Mouse (Mus musculus): ENCODE data around the gene Tead4. TPM values are rescaled to one million over a fixed set of nuclear protein-coding genes. Genes with fewer than 3 reads are reported as not detected.
"Not testable (repeated sequence)": the region's sequence is repeated elsewhere in the genome, so short reads cannot be mapped to it uniquely, and the experiment has no call there.

The Tead4 gene
- polyA plus RNA-seq, 1 experiment from 2014 or later, result 0.93 TPM

DNA sequence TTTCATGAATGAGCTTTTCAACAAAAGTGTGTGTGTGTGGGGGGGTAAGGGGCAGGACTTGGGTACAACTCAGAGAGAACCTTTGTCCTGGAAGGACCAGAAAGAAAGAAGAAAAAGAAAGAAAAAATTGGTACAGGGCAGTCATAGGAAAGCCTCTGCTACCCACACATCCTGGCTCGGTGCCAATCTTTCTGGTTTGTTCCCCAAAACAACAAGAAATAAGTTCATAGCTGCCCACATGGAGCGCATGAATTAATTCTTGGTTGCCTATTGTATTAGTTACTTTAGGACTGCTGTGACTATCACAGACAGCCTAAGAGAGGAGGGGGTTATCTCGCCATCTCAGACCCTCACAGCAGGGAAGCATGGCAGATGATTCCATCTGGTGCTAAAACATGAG lies 68.9 kb downstream of the Tead4 start:
- H3K4me3 ChIP-seq (replicated peaks), result no peak overlapping the region
- H3K36me3 ChIP-seq, result no peaks in the 10 kb centered on the region
- H3K4me1 ChIP-seq, result 0 out of 2 replicates have a peak, but pooled peaks cover 3% of the 10 kb centered on the region
- 78% methylated on average over 3 of the region's 3 CpGs for WGBS
- no peak overlapping the region for H3K27ac ChIP-seq (replicated peaks)
- no peaks in the 10 kb centered on the region for H3K27me3 ChIP-seq (replicated peaks)
- no peaks in the 10 kb centered on the region for H3K9me3 ChIP-seq (replicated peaks)
- H3K4me2 ChIP-seq, result no peak overlapping the region
- ATAC-seq (ENCODE audit: low FRiP score), result no peak
- no peak overlapping the region for H3K9ac ChIP-seq (replicated peaks)

DNA sequence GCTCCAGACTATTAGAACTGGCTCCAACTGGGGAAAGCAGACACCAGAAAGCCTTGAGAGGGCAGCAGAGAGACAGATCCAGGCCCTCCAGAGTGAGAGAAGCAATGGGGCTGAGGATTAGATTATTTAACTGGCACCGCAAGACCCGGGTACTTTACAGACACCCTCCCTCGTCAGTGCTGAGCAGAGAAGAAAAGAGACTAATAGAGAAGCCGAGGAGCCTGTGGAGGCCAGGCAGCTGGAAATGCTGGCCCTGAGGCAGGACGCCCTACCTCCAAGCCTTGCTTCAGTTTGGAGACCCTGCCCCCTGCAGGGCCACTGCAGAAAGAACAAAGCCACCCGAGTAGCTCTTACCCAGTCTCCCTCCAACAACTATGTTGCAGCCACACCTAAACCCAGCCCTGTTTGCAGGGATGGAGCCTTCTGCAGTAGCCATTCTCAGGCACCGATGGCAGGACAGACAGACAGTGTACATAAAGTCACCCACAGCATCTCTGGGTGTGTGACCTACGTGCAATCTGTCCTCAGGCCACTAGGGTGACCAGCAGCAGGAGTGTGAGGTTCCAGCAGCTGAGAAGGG lies 73.1 kb downstream of the Tead4 start:
- no peaks in the 10 kb centered on the region for H3K36me3 ChIP-seq
- no peaks in the 10 kb centered on the region for H3K27me3 ChIP-seq (replicated peaks)
- H3K9ac ChIP-seq (replicated peaks), result no peak overlapping the region
- no peak overlapping the region for H3K27ac ChIP-seq (replicated peaks)
- H3K4me1 ChIP-seq, result 0 out of 2 replicates have a peak, but pooled peaks cover 3% of the 10 kb centered on the region
- peak; percentile 66 for ATAC-seq (ENCODE audit: low FRiP score)
- no peak overlapping the region for H3K4me3 ChIP-seq (replicated peaks)
- WGBS, result 21% methylated on average over 8 of the region's 8 CpGs
- peak overlapping the region; percentile 42 for H3K4me2 ChIP-seq
- no peaks in the 10 kb centered on the region for H3K9me3 ChIP-seq (replicated peaks)

DNA sequence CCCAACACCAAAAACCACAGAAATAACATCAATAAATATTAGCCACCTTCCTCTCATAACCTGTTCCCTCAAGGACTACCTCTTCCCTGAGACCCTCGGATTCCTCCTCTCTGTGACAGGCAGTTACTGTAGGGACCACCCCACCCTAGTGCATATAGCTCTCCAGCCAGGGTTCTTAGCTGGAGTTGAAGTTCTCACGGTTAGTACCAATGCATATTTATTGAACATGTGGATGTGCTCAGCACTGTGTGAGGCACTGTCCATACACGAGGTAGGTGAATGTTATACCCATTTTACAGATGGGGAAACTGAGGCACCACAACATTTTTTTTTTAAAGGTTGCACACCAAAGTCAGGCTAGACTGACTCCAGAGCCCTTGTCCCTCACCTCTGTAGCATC lies 73.7 kb downstream of the Tead4 start:
- Histone ChIP-seq H3K36me3 (no peaks in the 10 kb centered on the region), H3K9ac (replicated peaks) (no peak overlapping the region), H3K4me1 (0 out of 2 replicates have a peak, but pooled peaks cover 3% of the 10 kb centered on the region), H3K9me3 (replicated peaks) (no peaks in the 10 kb centered on the region), H3K27me3 (replicated peaks) (no peaks in the 10 kb centered on the region), H3K4me2 (no peak overlapping the region), H3K27ac (replicated peaks) (no peak overlapping the region), H3K4me3 (replicated peaks) (no peak overlapping the region)
- ATAC-seq (ENCODE audit: low FRiP score), result no peak; the same call in 1 of the 2 replicates
- WGBS, result 91% methylated on average over 3 of the region's 3 CpGs

DNA sequence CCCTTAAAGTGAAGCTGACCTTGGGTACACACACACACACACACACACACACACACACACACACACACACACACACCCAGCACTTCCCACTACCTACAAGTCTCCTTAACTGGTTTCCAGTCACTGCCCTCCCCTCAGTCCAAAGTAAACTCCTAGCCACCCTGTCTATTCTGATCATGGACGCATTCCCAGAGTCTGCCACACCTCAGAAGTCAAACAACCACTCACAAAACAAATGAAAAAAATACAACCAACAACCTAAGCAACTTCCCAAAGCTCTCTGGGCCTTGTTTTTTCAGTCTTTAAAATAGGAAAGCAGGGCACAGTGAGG lies 74.8 kb downstream of the Tead4 start:
- no peaks in the 10 kb centered on the region for H3K9me3 ChIP-seq (replicated peaks)
- no peak for ATAC-seq (ENCODE audit: low FRiP score)
- 87% methylated on average over 1 of the region's 1 CpGs for WGBS

DNA sequence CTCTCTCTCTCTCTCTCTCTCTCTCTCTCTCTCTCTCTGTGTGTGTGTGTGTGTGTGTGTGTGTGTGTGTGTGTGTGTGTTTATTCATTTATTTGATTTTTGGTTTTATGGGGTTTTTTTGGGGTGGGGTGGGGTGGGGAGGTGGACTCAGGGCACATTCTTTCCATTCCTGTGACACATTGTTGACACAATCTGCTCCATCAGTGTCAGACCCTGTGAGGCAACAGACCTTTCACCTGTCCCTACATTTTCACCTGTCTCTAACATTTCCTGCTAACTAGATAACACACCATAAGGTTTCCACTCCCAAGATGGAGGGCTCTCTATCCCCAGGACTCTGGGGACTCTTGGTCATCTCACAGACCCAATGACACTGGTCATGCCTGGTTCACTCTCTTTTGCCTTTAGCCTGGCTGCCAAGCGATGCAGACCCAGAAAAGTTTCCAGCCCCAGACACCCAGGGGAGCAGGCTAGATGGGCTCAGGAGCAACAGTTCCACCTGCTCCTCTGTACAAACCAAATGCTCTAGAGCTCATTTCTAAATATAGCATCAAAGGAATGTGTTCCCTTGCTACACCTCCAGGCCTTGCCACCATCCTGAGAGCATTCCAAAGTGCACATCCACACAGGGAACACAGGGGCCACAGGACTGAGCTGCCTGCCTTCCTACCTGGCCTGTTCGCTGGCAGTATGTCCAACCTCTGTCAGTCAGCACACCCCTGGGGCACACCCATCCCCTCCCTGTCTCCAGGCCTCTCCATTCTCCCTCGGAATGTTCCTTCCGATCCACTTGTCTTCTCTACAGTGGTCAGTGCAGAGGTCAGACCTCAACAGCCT lies 75.4 kb downstream of the Tead4 start:
- H3K4me3 ChIP-seq (replicated peaks), result no peak overlapping the region
- no peaks in the 10 kb centered on the region for H3K9me3 ChIP-seq (replicated peaks)
- no peak overlapping the region for H3K9ac ChIP-seq (replicated peaks)
- no peaks in the 10 kb centered on the region for H3K36me3 ChIP-seq
- ATAC-seq (ENCODE audit: low FRiP score), result no peak
- no peak overlapping the region for H3K27ac ChIP-seq (replicated peaks)
- 76% methylated on average over 4 of the region's 4 CpGs for WGBS
- 0 out of 2 replicates have a peak, but pooled peaks cover 3% of the 10 kb centered on the region for H3K4me1 ChIP-seq
- no peak overlapping the region for H3K4me2 ChIP-seq
- H3K27me3 ChIP-seq (replicated peaks), result no peaks in the 10 kb centered on the region

More for the DNA sequence above, 74.8 kb downstream of the Tead4 start:
- 0 out of 2 replicates have a peak, but pooled peaks cover 3% of the 10 kb centered on the region for H3K4me1 ChIP-seq
- H3K9ac ChIP-seq (replicated peaks), result no peak overlapping the region
- H3K36me3 ChIP-seq, result no peaks in the 10 kb centered on the region
- no peak overlapping the region for H3K27ac ChIP-seq (replicated peaks)
- H3K4me2 ChIP-seq, result no peak overlapping the region
- no peaks in the 10 kb centered on the region for H3K27me3 ChIP-seq (replicated peaks)
- no peak overlapping the region for H3K4me3 ChIP-seq (replicated peaks)

DNA sequence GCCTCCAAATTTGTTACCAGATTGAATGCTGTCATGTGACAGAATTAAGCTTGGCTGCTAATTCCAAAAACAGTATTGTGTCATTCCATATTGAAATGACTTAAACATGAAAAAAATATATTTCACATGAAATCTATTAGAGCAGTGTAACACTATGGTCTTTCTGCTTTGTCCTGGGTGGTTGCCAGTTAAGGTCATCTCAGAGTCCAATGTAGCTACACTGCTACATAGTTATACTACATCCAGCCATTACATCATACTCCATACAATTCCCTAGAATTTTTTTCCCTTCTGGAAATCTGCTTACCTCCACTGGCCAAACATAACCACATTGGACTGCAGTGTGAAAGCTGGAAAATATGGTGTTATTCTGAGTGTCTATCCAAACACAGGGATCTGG lies 77.5 kb downstream of the Tead4 start:
- H3K4me2 ChIP-seq, result no peak overlapping the region
- H3K27me3 ChIP-seq (replicated peaks), result no peaks in the 10 kb centered on the region
- H3K9ac ChIP-seq (replicated peaks), result no peak overlapping the region
- no peak overlapping the region for H3K27ac ChIP-seq (replicated peaks)
- ATAC-seq (ENCODE audit: low FRiP score), result no peak
- no peaks in the 10 kb centered on the region for H3K36me3 ChIP-seq
- H3K4me3 ChIP-seq (replicated peaks), result no peak overlapping the region
- 0 out of 2 replicates have a peak, but pooled peaks cover 3% of the 10 kb centered on the region for H3K4me1 ChIP-seq
- no peaks in the 10 kb centered on the region for H3K9me3 ChIP-seq (replicated peaks)

DNA sequence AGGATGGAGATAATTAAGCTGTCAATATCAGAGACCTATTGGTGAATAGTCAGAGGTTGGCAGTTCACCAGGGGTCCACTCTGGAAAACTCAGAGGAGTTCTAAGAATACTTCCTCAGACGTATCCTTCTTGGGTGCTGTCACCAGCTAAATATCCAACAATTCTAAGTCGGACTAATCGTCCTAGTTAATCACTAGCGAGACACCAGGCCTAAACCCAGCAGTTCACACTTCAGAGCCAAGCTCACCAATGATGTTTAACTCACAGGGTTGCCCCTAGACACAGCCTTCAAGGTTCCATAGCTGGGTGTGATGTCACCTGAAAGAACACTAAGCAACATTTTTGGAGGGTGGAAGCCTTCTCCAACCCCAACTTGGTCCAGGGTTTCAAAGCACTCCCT lies 85.6 kb downstream of the Tead4 start:
- not testable (repeated sequence) for H3K4me1 ChIP-seq

DNA sequence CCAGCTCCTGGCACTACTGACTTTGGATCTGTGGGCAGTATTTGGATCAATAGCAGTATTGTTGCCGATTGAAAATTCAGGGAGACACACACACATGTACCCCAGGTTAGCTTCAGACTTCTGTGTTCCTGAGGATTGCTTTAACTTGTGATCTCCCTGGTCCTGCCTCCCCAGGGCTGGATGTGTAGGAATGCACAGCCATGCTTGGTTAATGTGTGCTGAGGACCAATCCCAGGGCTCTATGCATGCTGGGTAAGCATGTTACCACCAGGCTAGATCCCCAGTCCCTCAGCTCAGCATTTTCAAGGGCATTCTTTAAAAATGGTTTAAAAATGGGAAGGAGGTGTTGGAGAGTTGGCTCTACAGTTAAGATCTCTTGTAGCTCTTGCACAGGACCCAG lies 91.4 kb downstream of the Tead4 start:
- not testable (repeated sequence) for H3K27me3 ChIP-seq (replicated peaks); H3K4me3 ChIP-seq (replicated peaks); H3K9ac ChIP-seq (replicated peaks); H3K4me2 ChIP-seq; ATAC-seq (ENCODE audit: low FRiP score); H3K27ac ChIP-seq (replicated peaks); H3K9me3 ChIP-seq (replicated peaks); H3K4me1 ChIP-seq; H3K36me3 ChIP-seq
- 97% methylated on average over 1 of the region's 1 CpGs for WGBS

More for the DNA sequence above, 85.6 kb downstream of the Tead4 start:
- 96% methylated on average over 4 of the region's 4 CpGs for WGBS
- H3K9ac ChIP-seq (replicated peaks); H3K36me3 ChIP-seq; H3K27ac ChIP-seq (replicated peaks); H3K4me2 ChIP-seq; H3K4me3 ChIP-seq (replicated peaks); H3K27me3 ChIP-seq (replicated peaks); ATAC-seq (ENCODE audit: low FRiP score); H3K9me3 ChIP-seq (replicated peaks): not testable (repeated sequence)

DNA sequence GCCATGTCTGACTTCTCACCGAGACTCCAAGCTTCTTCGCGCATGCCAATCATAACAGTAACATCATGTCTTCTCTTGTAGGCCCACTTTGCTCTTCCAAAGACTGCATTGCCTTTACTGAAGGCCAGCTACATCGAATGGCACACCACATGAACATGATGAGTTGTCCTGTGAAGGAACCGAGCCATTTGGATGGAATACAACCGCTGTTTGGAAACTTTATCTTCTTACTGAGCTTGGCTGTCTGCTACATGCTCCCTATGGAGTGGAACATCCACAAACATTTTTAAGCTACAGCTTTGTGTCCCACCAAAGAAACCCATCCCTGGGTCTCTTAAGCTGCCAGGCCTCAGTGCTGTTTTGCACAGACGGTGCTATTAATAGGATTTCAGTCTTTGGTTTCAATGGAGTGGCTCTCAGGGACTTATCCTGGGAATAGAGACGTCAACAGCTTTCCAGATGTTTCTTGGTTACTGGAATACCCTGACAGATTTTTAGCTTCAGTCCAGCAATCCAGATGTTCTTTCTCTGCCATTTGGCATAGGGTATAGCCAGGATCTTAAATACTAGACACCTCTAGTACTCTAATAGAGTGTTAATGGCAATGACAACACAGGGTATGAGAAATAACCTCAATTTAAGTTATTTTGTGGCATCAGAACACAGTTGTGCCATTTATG lies 92.0 kb downstream of the Tead4 start:
- H3K4me1 ChIP-seq, result no peaks in the 10 kb centered on the region
- H3K4me3 ChIP-seq (replicated peaks), result no peak overlapping the region
- no peak overlapping the region for H3K9ac ChIP-seq (replicated peaks)
- WGBS, result 88% methylated on average over 8 of the region's 8 CpGs
- H3K9me3 ChIP-seq (replicated peaks), result no peaks in the 10 kb centered on the region
- no peak overlapping the region for H3K4me2 ChIP-seq
- no peak overlapping the region for H3K27ac ChIP-seq (replicated peaks)
- no peaks in the 10 kb centered on the region for H3K36me3 ChIP-seq
- no peaks in the 10 kb centered on the region for H3K27me3 ChIP-seq (replicated peaks)
- no peak for ATAC-seq (ENCODE audit: low FRiP score)

DNA sequence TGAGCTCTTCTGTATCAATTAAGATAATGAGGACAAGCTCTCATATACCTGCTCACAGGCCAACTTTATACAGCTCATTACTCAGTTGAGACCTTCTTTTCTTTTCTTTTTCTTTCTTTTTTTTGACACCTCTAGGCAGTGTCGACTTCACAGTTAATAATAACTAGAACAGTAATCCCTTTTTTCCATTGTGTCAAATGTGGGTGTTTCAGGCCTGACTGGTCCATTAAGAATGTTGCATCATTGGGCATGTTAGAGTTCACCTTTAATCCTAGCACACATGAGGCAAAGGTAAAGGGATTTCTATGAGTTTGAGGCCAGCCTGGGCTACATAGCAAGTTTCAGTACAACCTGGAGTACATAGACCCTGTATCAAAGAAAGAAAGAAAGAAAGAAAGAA lies 97.1 kb downstream of the Tead4 start:
- no peak overlapping the region for H3K4me3 ChIP-seq (replicated peaks)
- H3K27ac ChIP-seq (replicated peaks), result no peak overlapping the region
- no peaks in the 10 kb centered on the region for H3K36me3 ChIP-seq
- H3K9me3 ChIP-seq (replicated peaks), result no peaks in the 10 kb centered on the region
- H3K9ac ChIP-seq (replicated peaks), result no peak overlapping the region
- no peak overlapping the region for H3K4me2 ChIP-seq
- no peaks in the 10 kb centered on the region for H3K27me3 ChIP-seq (replicated peaks)
- no peak for ATAC-seq (ENCODE audit: low FRiP score)
- H3K4me1 ChIP-seq, result peaks cover 10% of the 10 kb centered on the region
- 85% methylated on average over 1 of the region's 1 CpGs for whole genome bisulfite sequencing

DNA sequence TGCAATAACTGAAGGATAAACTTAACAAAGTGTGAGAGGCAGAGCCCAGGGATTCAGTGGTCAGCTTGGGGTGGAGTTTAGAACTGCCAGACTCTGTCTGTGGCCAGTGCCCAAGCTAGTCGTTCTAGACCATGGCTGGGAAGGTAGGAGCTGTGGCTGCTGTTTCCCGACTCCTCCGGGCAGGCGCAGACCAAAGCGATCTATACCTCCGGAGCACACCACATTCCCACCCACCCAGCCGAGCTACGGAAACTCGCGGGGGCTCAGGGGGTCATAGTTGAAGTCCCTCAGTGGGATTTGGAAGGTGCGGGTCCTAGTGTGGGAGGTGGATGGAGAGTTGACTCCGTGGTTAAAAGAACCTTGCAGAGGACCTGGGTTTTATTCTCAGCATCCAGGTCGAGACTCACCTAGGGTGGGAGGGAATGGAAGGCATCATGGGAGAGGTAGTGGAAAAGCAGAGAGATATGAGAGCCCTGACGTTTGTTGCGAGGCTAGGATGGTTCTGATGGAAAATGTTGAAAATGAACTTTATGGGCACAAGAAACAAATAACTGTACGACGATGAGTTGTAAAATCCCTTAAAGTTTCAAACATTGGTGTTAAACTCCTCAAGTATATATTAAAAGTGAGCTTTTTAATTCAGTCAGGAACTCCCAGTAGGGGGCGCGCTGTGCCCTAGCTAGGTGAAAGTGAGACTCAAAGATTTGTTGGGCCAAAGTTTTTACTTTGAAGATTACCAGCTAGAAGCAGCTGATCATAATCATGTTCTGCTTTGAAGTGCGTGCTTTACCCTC lies 99.6 kb downstream of the Tead4 start:
- Histone ChIP-seq H3K4me2 (peak overlapping the region; percentile 97), H3K27ac (replicated peaks) (no peak overlapping the region; the same call in 1 of the 2 replicates), H3K36me3 (no peaks in the 10 kb centered on the region), H3K4me3 (replicated peaks) (peak overlapping the region; percentile 75), H3K4me1 (peaks cover 10% of the 10 kb centered on the region), H3K27me3 (replicated peaks) (no peaks in the 10 kb centered on the region), H3K9me3 (replicated peaks) (no peaks in the 10 kb centered on the region), H3K9ac (replicated peaks) (peak overlapping the region; percentile 44)
- peak; percentile 79 for ATAC-seq (ENCODE audit: low FRiP score)
- WGBS, result 2% methylated on average over 20 of the region's 20 CpGs
